Mouse (Mus musculus) lung, postnatal 0 days (tissue): ENCODE measurements around the gene Focad. TPM values are rescaled to one million over a fixed set of nuclear protein-coding genes. Genes with fewer than 3 reads are reported as not detected.

Experiments
- ATAC-seq: fragments of 200-750 bp; cut with Nextera tagmentation; 2 replicates; pipeline ENCODE4 v1.8.0; 2017; ENCODE audit warnings: moderate library complexity
- DNase-seq: peaks from one replicate; pipeline ENCODE4 v3.0.0-alpha.2; 2016; ENCODE audit warnings: low spot score
- H3K27ac ChIP-seq: fragments of 300-500 bp; sonication (generic); 2 replicates; pipeline ENCODE4 v1.5.1; 2014; ENCODE audit warnings: antibody characterized with exemption, mild to moderate bottlenecking, low read length, mixed read lengths
- H3K27me3 ChIP-seq: fragments of 300-500 bp; sonication (generic); replicated peaks from 2 replicates; pipeline ENCODE4 v1.6.1; 2014; ENCODE audit warnings: low read length, mixed read lengths; ENCODE audit not compliant: insufficient read depth
- H3K36me3 ChIP-seq: fragments of 300-500 bp; sonication (generic); 2 replicates; pipeline ENCODE4 v1.6.1; 2014; ENCODE audit warnings: low read length, mixed read lengths; ENCODE audit not compliant: insufficient read depth
- H3K4me1 ChIP-seq: fragments of 300-500 bp; sonication (generic); 2 replicates; pipeline ENCODE4 v1.6.1; 2014; ENCODE audit warnings: antibody characterized with exemption, low read depth, low read length, mixed read lengths; ENCODE audit not compliant: insufficient read depth
- H3K4me2 ChIP-seq: fragments of 300-500 bp; sonication (generic); replicated peaks from 2 replicates; pipeline ENCODE4 v1.6.1; 2014; ENCODE audit warnings: low read depth, mild to moderate bottlenecking, low read length, moderate library complexity, mixed read lengths
- H3K4me3 ChIP-seq: fragments of 300-500 bp; sonication (generic); 2 replicates; pipeline ENCODE4 v1.5.1; 2014; ENCODE audit warnings: low read depth, low read length
- H3K9ac ChIP-seq: fragments of 300-500 bp; sonication (generic); replicated peaks from 2 replicates; pipeline ENCODE4 v1.6.1; 2014; ENCODE audit warnings: low read depth, mild to moderate bottlenecking
- H3K9me3 ChIP-seq: fragments of 300-500 bp; sonication (generic); 2 replicates; pipeline ENCODE4 v1.6.1; 2016; ENCODE audit warnings: low read length, mixed read lengths
- CTCF ChIP-seq: IDR thresholded peaks from 2 replicates; pipeline ENCODE4 v1.5.1; 2016; ENCODE audit warnings: antibody characterized with exemption, mild to moderate bottlenecking
- EP300 ChIP-seq: IDR thresholded peaks from 2 replicates; pipeline ENCODE4 v1.6.1; 2016; ENCODE audit warnings: antibody characterized with exemption, mild to moderate bottlenecking, control low read depth
- WGBS: fragments of 180-500 bp; shearing (Covaris S2); extraction: QIAGEN DNeasy Blood & Tissue Kit; methylation state at CpG from one replicate; pipeline ENCODE4 v1.1.7; 2014; 5-methylcytosine and 5-hydroxymethylcytosine counted together
- polyA plus RNA-seq: library from polyadenylated mRNA; unstranded; fragments of >200 nt; fragmentation: Nextera tagmentation; extraction: Ambion mirVana; gene quantifications from 2 replicates; pipeline ENCODE4 v1.2.1, GENCODE M21; 2015

Focad gene
- polyA plus RNA-seq, 1 experiment from 2014 or later, result 6.3 TPM

GRCm38 (mm10) chr4:88437166-88437565 is 342.7 kb downstream of the Focad start:
- H3K36me3 ChIP-seq, result no peaks in the 10 kb centered on the region
- no peaks in the 10 kb centered on the region for H3K27me3 ChIP-seq
- no peak overlapping the region for H3K4me3 ChIP-seq
- no peak overlapping the region for H3K27ac ChIP-seq
- ATAC-seq (no peak), DNase-seq (no peak)
- TF ChIP-seq EP300 (no peak), CTCF (no peak)
- H3K4me1 ChIP-seq, result peaks cover 4% of the 10 kb centered on the region; the same call in 1 of the 2 replicates
- 58% methylated on average over 3 of the region's 3 CpGs for WGBS
- H3K9ac ChIP-seq, result no peak overlapping the region
- H3K9me3 ChIP-seq, result no peaks in the 10 kb centered on the region
- H3K4me2 ChIP-seq, result no peak overlapping the region

- Histone ChIP-seq H3K4me1 (peaks cover 4% of the 10 kb centered on the region; the same call in 1 of the 2 replicates), H3K27ac (no peak overlapping the region), H3K36me3 (no peaks in the 10 kb centered on the region), H3K27me3 (no peaks in the 10 kb centered on the region), H3K9me3 (no peaks in the 10 kb centered on the region), H3K9ac (no peak overlapping the region), H3K4me3 (no peak overlapping the region), H3K4me2 (peak overlapping the region; percentile 68)
- TF ChIP-seq EP300 (no peak), CTCF (no peak)
- WGBS, result 20% methylated on average over 2 of the region's 2 CpGs
- no peak for DNase-seq
- no peak for ATAC-seq
These were observed 343.5 kb downstream of the Focad start for GRCm38 (mm10) chr4:88437917-88438316.

GRCm38 (mm10) chr4:88438326-88438989 is 344.0 kb downstream of the Focad start, which contains the start of gene Hacd4:
Gene Hacd4 (minus strand): TSS chr4:88438928.
- peak within 1 kb of the TSS; percentile 37 for H3K4me3 ChIP-seq
- H3K4me1 ChIP-seq, result peaks cover 4% of the 10 kb centered on the region; the same call in 1 of the 2 replicates
- no peak within 1 kb of the TSS for H3K27ac ChIP-seq
- no peaks in the 10 kb centered on the region for H3K9me3 ChIP-seq
- TF ChIP-seq EP300 (no peak), CTCF (no peak)
- ATAC-seq, result peak; percentile 86
- no peaks in the 10 kb centered on the region for H3K27me3 ChIP-seq
- peak within 1 kb of the TSS; percentile 32; the same call in 1 of the 2 replicates for H3K9ac ChIP-seq
- peak within 1 kb of the TSS; percentile 68 for H3K4me2 ChIP-seq
- H3K36me3 ChIP-seq, result no peaks in the 10 kb centered on the region
- WGBS, result 4% methylated on average over 14 of the region's 14 CpGs
- peak; percentile 66 for DNase-seq

GRCm38 (mm10) chr4:88438990-88439329 is 344.5 kb downstream of the Focad start:
- no peaks in the 10 kb centered on the region for H3K27me3 ChIP-seq
- no peaks in the 10 kb centered on the region for H3K9me3 ChIP-seq
- H3K4me2 ChIP-seq, result peak overlapping the region; percentile 68
- DNase-seq (no peak), ATAC-seq (no peak)
- peak overlapping the region; percentile 37; the same call in 1 of the 2 replicates for H3K4me3 ChIP-seq
- WGBS, result 12% methylated on average over 4 of the region's 4 CpGs
- TF ChIP-seq CTCF (no peak), EP300 (no peak)
- H3K36me3 ChIP-seq, result no peaks in the 10 kb centered on the region
- no peak overlapping the region for H3K27ac ChIP-seq
- H3K4me1 ChIP-seq, result peaks cover 4% of the 10 kb centered on the region; the same call in 1 of the 2 replicates
- H3K9ac ChIP-seq, result no peak overlapping the region

- Histone ChIP-seq H3K27ac (no peak overlapping the region), H3K9ac (no peak overlapping the region), H3K4me1 (peaks cover 4% of the 10 kb centered on the region; the same call in 1 of the 2 replicates), H3K4me3 (no peak overlapping the region), H3K36me3 (no peaks in the 10 kb centered on the region), H3K9me3 (no peaks in the 10 kb centered on the region), H3K27me3 (no peaks in the 10 kb centered on the region), H3K4me2 (no peak overlapping the region)
- DNase-seq, result peak; percentile 44
- 68% methylated on average over 6 of the region's 6 CpGs for WGBS
- no peak; the same call in 1 of the 2 replicates for ATAC-seq
- TF ChIP-seq CTCF, result no peak
- TF ChIP-seq EP300, result no peak
These were observed 345.3 kb downstream of the Focad start for GRCm38 (mm10) chr4:88439669-88440123.

GRCm38 (mm10) chr4:88440814-88441213 is 346.4 kb downstream of the Focad start:
- Histone ChIP-seq H3K9ac (no peak overlapping the region), H3K4me3 (no peak overlapping the region), H3K27ac (no peak overlapping the region), H3K9me3 (no peaks in the 10 kb centered on the region), H3K27me3 (no peaks in the 10 kb centered on the region), H3K4me2 (no peak overlapping the region), H3K36me3 (no peaks in the 10 kb centered on the region), H3K4me1 (peaks cover 4% of the 10 kb centered on the region; the same call in 1 of the 2 replicates)
- no peak for TF ChIP-seq EP300
- DNase-seq (no peak), ATAC-seq (no peak)
- WGBS, result 86% methylated on average over 7 of the region's 7 CpGs
